Mouse (Mus musculus): ENCODE data around the gene Ankrd39.

DNA sequence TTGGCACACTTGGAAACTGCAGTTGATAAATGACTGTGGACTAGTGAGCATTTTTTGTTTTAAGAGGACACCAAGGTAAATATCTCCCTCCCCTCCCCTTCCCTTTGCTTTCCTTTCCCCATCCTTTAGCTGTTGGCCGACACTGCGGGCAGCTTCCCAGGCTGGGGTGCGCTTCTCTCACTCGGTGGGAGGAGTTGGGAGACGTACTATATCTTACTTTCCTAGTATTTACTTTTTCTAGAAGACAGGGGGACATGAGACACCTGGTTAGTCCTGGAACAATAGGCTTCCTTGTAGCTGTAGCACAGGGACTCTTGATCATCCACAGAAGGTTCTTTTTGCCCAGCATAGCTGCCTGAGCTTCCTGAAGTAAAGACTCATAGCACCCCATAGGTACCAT, 23.2 kb downstream of the Ankrd39 start:
- TF ChIP-seq CTCF (IDR thresholded peaks at IDR 0.05), result no peak
- no peak for TF ChIP-seq EP300 (IDR thresholded peaks at IDR 0.05; ENCODE audit: insufficient read depth, low read depth, low read length)
